Mouse (Mus musculus) gastrocnemius, postnatal 14 days (tissue): ENCODE measurements around the gene Mindy4b-ps. TPM values are rescaled to one million over a fixed set of nuclear protein-coding genes. Genes with fewer than 3 reads are reported as not detected.
A peak's percentile ranks its signal among the peaks of the same experiment; 100 is the strongest.
"Not testable (repeated sequence)": the region's sequence is repeated elsewhere in the genome, so short reads cannot be mapped to it uniquely, and the experiment has no call there.

Source experiments
- DNase-seq: peaks from one replicate; pipeline ENCODE4 v3.0.0; 2021; ENCODE audit warnings: mixed read lengths
- intact Hi-C: fragments of 180-260 bp; cut with DNase I; formaldehyde crosslinking; loops from one replicate; pipeline ENCODE4 v1.15.1; 2025; ENCODE audit warnings: low total_unique reads
- long read RNA-seq, 2 experiments: library from polyadenylated mRNA; stranded (forward); transcript quantifications; one replicate each; pipeline ENCODE4 v2.0.0; 2021
- total RNA-seq, 2 experiments: library from RNA; stranded (reverse); gene quantifications; 2 replicates each; pipeline ENCODE4 v1.2.3; 2021

Gene Mindy4b-ps
- not detected for total RNA-seq
- long read RNA-seq, experiment 1: 0 reads
- long read RNA-seq, experiment 2: 0 reads

DNA sequence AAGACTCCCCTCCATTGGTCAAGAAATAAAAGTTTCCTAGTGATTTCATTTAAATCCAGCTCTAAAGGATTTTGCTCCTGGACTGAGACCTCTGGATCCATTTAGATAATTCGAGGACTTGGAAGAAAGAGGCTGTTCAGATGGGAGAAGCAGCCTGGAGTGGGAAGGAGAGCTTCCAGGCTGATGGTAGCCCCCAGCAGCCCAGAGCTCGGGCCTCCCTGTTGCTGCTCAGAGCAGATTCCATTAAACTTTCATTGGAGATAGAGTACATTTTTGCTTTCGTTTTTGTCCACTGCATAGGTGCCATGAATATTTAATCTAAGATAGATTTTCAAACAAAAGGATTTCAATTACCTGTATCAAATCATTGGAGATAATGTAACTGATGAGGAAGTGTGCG lies at the start of gene Mindy4b-ps:
TSS of gene Mindy4b-ps (minus strand) at position 101 of the 400 bp plus-strand sequence.
- intact Hi-C loops: no loop called here
- DNase-seq: no peak

DNA sequence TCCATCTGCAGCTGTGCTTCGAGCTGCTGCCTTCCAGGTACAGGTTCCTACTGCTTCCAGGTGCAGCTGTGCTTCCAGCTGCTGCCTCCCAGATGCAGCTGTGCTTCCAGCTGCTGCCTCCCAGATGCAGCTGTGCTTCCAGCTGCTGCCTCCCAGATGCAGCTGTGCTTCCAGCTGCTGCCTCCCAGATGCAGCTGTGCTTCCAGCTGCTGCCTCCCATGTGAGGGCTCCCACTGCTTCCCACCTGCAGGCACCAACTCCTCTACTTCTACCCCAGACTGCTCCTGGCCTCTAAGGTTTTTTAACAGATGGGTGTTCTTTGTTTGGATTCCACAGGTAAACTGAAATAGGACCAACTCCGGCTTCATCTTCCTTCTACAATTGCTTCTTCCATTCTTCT lies 49.8 kb upstream of the Mindy4b-ps start:
- intact Hi-C loops, DNase-seq: not testable (repeated sequence)

DNA sequence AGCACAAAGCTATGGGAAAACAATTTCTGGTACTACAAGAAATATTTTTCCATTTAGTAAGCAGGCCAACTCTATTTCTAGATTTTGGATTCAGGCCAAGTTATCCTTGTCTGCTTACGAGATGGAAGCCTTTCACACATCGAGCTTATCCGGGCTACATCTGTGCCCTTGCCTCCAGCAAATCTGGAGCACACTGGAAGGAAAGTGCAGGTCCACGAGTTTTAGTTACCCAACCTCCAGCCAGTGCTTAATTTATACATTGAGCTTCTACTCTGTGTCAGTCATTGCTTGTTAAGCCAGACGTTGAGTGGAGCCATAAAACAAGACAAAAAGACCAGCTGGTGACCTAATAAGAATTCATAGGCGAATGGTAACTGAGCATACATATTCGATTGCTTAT lies 43.6 kb upstream of the Mindy4b-ps start:
- intact Hi-C loops: no loop called here
- DNase-seq: no peak

DNA sequence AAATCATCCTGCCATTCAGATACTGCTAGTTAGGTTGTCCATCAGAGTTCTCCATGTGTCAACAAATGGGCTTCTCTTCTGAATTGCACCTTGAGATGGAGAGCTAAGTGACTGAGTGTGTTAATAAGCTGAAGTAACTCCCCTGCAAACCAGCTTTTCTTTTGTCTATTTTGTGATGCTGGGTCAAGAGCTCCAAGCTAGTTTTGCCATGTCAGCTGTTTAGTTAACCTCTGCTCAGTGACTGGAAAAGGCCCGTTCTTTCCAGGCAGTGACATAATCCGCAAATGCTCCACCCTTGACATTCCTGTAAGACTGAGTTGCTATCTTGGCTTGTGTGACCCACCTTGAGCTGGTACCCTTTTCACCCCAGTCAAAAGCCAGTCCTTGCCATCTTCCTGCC lies 40.9 kb upstream of the Mindy4b-ps start:
- no peak for DNase-seq
- intact Hi-C loops: no loop called here

DNA sequence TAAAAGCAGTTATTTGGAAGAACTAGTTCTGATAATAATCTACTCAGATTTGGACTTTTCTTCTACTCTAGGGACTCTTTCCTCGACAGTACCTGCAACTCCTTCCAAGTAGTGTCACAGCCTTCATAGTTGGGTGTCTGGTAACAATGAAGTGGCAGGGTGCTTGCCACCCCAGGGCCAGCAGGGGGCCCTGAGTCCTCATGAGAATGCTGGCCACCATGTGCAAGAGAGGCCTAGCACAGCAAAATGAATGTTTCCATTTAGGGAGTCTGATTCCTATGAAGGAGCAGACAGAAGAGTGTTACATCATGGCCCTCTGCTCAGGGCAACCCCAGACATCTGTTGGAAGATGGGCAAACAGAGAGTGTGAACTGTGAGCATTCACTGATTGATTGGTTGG lies 21.3 kb upstream of the Mindy4b-ps start:
- no peak for DNase-seq
- intact Hi-C loops: no loop called here

DNA sequence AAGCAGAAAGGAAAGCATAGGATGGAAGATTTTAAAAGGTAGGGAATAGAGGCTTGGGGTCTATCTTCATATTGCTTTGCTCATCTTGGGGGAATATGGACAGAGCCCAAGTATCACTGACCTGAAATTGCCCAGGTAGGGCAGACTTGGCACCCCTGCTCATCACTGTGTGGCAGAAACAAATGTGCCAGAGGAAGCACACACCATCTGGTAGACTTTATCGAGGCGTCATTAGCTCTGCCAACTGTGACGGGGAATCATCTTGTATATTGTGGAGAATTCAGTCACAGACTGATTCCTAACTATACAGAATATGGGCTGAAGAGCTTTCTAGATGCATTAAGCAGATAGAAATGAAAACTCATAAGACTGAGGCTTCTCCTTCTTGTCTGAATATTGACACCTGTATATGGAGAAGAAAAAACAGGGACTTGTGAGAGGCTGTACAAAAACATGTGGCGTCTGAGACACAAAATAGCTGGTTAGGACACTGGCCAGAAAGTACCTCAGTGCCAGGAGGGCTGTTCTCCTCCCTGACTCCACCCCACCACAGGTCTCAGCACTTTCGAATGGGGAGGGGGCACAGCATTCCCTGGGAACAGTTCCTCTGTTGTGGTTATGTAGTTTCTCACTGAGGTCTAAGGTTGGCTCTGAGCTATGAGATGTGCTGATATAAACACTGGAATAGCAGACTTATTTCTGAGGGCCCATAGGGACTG lies 11.5 kb upstream of the Mindy4b-ps start:
- no peak for DNase-seq
- intact Hi-C loops: no loop called here

DNA sequence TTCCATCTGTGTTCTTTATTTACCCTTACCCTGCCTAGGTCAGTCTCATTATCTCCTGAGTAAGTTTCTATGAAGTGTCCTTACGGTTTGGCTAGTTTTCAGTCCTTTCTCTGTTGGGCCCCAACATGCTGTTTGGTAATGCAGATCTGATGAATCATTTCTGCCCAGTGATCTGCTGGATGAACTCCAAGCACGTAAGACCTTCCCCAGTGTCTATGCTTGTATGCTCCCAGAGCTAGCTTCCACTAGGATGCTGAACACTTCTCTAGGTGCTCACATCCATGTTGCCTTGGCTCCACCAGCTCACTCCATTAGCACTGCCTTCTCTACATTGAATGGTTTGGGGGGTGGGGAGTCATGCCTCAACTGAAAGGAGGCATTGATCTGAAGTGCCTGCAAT lies 10.8 kb upstream of the Mindy4b-ps start:
- no peak for DNase-seq
- intact Hi-C loops: no loop called here

DNA sequence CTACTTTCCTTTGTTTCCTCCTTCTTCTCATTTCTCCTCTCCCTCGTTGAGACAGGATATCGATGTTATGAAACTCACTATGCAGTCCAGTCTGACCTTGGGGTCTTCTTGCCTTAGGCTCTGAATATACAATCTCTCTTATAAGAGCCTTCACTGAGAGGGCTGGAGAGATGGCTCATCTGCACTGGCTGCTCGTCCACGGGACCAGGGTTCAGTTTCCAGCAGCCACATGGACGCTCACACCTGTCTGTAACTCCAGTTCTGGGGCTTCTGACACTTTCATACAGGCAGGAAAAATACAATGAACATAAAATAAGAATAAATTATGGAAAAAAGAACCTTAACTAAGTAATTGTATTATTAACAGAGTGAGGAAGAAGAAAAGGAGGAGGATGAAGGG lies 9.5 kb upstream of the Mindy4b-ps start:
- intact Hi-C loops: no loop called here

DNA sequence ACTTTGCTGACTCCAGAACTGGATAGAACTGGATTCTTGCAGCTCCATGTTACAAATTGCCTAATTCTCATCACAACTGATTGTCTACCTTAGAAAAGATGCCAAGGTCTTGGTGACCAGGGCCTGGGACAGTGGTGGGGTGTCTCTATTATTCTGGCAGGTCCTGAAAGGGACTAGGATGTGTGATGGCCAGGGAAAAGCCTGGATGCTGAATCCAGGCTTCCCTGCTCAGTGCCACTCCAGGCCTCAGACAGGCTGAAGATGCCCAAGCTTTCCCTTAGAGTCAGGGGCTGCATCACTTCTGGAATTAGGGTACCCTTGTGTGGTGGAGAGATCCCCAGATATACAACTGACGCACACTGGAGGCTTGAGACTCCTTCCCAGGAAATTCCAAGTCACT lies 7.8 kb upstream of the Mindy4b-ps start:
- no peak for DNase-seq
- intact Hi-C loops: no loop called here

More for the DNA sequence above, 9.5 kb upstream of the Mindy4b-ps start:
- no peak for DNase-seq

DNA sequence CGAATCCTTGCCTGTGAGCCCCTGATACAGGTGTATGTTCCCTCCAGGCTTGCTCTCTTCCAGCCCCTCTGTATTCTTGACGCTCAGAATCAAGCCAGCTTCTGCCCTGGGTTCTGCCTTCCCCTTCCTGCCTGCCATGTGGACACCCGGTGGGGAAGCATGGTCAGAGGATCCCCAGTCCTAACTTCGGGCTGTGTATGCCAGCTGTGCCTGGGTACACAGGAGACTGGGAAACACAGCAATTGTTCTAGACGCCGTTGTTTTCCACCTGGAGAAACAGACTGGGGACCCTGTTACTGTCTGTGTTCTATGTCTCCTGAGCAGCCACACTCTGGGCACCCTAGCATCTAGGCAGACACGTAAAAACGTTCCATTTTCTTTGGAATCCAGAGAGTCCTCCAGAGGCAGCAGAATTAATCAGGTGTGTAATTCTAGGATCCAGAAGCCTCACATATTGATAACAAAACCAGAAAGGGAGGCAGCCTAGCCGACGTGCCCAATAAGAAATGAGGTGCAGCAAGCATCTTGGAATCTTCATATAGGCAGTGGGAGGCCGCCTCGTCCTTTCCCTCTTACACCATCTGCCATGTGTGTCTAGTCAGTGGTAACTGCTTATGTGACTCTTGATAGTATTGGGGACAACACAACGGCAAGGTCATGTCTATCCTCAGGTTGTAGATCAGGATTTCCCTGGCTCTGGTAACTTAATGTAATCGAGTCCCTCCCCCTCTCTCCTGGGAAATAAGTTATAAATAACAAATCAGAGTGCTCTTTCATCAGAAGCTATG lies 6.4 kb upstream of the Mindy4b-ps start:
- intact Hi-C loops: no loop called here
- no peak for DNase-seq

DNA sequence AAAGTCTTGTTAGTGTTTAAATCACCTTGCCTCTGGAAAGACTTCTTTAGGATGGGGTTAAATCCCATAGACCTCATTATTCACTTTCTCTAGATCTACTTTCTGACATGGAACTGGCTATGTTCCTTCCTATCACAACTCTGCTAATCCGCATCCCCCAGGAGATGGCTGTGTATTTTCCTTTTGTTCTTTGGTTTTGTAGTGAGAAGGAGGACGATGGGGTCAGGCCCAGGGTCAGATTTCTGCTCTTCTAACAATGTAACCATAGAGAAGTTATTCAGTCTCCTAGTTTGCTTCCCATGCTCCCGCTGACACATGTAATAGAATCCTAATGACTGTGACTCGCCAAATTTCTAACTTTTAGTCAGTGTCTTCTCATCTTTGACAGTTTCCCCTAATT lies 4.2 kb upstream of the Mindy4b-ps start:
- intact Hi-C loops: no loop called here
- no peak for DNase-seq

DNA sequence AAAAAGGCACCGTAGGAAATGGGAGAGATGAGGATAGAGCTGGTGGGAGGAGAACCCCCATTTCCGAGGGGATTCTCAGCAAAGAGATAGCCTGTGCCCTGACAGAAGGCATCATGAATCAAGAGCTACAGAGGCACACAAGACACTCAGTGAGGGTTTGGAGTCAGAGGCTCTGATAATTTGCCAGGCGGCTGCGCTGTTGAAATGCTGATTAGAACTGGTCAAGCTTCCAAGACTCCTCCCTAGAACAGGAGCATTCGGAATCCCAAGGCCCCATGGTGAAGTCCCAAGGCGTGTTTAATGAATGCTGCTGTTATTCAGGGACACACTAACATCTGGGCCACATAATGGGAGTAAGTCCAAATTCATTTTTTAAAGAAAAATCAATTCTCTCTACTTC lies 4.8 kb downstream of the Mindy4b-ps start:
- intact Hi-C loops: no loop called here

DNA sequence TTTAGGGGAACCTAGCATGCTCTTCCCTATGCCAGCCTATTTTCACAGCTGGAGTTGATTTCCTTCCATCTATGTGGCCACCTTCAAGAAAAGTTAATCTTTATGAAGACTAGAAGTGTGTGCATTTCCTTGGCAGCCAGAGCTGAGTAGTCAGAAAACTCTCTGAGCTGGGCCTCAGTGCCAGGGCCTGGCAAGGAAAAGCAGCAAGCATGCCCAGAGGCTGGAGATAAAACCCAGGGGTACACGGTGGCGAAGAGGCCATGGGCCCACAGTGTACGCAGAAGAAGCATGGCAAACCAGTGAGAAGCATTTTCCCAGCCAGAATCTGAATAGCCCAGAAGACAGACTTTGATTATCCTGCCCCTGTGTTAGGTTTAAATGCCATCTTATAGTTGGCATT lies 7.9 kb downstream of the Mindy4b-ps start:
- intact Hi-C loops: no loop called here
- no peak for DNase-seq

More for the DNA sequence above, 4.8 kb downstream of the Mindy4b-ps start:
- peak; percentile 14 for DNase-seq

DNA sequence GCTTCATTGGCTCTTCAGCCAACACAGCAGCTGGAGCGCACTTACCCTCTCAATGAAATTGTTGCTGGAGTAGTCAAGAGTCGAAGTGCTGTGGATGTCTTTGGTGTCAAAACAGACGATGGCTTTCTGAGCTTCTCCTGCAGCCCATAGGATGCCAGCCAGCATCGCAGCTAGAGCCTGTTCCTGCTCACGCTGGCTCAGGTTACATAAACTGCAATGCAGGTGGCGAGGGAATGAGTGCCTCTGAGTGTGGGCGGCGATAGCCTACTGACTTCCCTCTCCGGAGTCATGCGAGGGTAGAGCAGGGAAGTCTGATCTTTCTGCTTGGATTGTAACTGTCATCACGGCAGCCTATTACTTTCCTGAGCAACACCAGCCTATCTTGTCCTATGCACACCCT lies 11.8 kb downstream of the Mindy4b-ps start:
- intact Hi-C loops: no loop called here
- DNase-seq: no peak

DNA sequence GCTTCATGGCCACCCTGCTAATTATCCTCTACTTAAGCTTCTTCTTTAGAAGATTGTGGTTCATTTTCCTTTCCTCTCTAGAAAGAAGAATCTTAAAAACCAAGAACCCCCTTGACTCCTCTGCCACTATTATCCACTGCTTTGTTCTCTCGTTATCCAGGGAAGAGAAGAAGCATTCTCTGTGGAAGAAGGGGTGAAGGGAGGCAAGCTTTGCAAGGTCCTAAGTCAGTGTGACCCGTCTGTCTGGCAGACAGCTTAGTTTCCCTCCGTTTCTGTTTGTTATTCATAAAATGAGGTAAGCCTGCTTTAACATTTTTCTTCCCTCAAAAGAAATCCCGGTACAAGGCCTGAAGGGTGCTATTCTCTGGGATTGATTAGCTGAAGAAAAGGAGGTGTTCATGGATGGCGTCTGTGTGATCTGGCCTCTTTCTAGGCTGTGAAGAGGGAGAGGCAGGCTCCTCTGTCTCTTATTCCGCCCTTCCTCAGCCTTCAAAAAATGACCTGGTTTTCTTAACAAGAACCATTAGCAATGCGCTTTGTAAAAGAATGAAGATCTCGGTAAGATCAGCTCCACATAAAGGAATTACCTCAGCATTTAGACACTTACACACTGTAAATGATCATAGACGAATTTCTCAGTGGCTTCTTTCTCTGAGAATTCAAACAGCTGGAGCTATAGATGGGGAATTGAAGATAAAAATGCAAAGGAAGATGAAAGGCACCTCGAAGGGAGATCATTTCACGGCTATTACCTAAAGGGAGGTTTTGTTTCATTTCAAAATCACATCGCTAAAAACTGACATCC lies 12.8 kb downstream of the Mindy4b-ps start:
- no peak for DNase-seq
- intact Hi-C loops: no loop called here

DNA sequence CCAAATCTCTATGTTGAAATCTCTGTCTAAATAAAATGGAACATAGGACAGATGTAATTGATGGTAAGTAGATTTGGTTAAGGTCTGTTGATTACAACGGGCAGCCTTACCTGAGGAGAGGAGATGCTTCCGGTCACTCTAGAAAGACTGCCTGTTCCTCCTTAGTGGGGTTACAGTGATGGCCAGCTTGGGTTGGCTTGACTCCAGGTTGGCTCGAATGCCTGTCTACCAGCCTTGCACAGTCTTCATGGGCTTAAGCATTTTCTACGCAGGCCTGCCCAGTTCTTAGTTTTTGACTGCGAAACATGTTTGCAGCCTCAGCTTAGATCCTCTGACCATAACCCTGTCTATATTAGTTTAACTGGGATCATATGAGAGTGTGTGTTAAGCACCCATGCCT lies 13.5 kb downstream of the Mindy4b-ps start:
- DNase-seq: no peak

DNA sequence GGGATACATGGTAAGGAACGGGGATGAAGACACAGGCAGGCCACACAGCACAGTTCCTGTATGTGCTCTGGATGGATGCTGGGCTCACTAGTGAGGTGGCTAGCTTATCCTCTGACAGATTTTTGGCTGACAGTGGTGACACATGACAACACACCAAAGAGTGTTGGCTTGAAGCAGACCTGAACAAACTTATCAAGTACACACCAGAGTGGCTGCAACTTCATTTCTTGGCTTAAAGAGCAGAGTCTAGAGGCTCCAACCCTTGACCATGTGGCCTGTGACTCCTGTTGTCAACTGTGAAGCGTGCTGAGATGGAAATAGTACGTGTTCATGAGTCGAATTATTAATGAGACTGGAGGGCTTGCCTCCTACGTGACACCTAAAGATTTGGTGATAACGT lies 17.4 kb downstream of the Mindy4b-ps start:
- intact Hi-C loops: no loop called here
- no peak for DNase-seq

More for the DNA sequence above, 13.5 kb downstream of the Mindy4b-ps start:
- intact Hi-C loops: no loop called here

DNA sequence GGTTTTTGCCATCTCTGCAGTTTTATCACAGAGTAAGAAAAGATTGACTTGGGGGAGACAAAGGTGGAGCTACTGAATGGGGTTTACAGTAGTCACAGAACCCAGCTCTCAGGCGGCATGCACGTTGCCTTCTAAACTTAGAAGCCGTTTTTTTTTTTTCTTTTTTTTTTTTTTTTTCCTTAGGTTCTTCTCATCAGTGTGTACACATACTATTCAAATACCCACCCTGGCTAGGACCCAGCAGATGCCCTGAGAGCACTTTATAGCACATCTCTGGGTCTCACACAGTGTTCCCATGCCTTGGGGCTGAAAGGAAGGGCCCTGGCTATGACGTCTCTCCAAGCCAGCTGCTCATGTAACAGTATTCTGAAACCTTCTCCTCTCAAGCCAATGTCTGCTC lies 23.4 kb downstream of the Mindy4b-ps start:
- no peak for DNase-seq
- intact Hi-C loops: no loop called here

DNA sequence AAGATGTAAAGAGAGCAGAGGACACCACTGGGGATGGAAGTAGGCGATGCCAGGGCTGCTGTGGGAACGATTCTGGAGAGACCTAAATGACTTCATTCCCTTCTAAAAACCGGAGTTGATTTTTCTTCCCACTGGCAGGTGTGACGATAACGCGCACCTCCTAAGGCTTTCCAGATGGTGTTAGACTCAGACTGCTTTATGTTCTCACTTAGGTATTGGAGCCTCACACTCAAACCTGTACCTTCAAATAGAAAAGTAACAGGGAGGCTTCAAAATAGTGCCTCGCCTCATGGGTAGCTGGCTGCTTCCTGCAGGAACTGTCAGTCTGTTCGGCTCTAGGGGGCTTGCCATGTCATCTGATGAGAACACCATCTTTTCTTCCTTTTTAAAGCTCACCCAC lies 23.9 kb downstream of the Mindy4b-ps start:
- intact Hi-C loops: no loop called here
- no peak for DNase-seq

DNA sequence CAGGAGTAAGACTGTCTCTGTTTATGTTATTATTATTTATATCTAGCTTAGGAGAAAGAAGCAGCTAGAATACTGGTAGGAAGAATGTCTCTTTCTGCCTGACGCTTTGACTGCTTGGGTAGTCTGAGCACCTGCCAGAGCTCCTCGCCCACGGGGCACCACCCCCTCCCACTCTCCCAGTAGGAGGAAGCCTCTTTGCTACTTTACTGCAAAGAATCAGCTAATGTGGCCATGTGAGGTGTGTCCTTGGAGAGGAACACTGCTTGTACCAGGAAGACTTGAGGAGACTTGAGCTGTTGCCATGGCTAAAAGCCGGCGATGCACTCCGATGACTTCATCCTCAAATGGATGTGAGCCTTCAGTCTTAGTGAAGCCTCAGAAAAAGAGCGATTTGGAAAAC lies 32.6 kb downstream of the Mindy4b-ps start:
- intact Hi-C loops: loop anchor here (2.0 to 10.0 kb wide), 2 partner anchors 65 to 133 kb away; no protein-coding TSS in a partner anchor
- DNase-seq: no peak
